Mouse (Mus musculus): ENCODE measurements around the gene Olfr94.

DNA sequence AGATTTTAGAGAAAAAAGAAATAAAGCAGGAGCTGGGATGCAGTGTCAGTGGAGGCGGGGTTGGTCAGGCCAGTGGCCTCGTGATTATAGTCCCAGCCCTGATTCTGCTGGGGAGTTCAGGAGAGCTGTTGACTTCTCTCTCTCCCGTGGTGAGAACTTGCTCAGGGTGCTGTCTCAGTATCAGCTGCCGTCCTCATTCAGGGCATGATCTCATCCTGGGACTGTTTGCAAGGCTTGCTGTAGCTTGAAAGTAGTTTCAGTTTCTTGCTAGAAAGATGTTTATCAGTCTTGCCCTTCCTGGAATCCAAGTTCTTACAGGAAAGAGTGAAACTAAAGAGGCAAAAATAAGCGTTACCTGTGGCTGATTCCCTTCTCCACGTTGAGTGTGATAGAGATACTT is 15.3 kb downstream of the Olfr94 start:
- TF ChIP-seq CTCF (IDR thresholded peaks at IDR 0.05; ENCODE audit: borderline replicate concordance, control insufficient read depth, extremely low read depth, insufficient read depth, low read length, poor library complexity) (no peak), POLR2A (IDR thresholded peaks at IDR 0.05; ENCODE audit: control insufficient read depth, extremely low read depth, insufficient read depth, low read length, poor library complexity) (no peak)

All from thymus, adult 2 months (tissue).